Mouse (Mus musculus) E14TG2a.4 (cell line): ENCODE data around the gene Tspan7.

ENCODE experiments used
- CTCF ChIP-seq: conservative IDR thresholded peaks from 2 replicates; pipeline ENCODE4 v1.5.1; 2014; ENCODE audit warnings: low read length
- NANOG ChIP-seq: IDR thresholded peaks from 2 replicates; pipeline ENCODE4 v1.6.1; 2014; ENCODE audit warnings: borderline replicate concordance, low read length, mixed read lengths
- POU5F1 ChIP-seq: IDR thresholded peaks from 2 replicates; pipeline ENCODE4 v1.6.1; 2014; ENCODE audit warnings: low read length, borderline replicate concordance

GRCm38 (mm10) chrX:10535450-10535849, 50.5 kb downstream of the Tspan7 start:
- TF ChIP-seq CTCF, result no peak
- TF ChIP-seq POU5F1, result no peak
- TF ChIP-seq NANOG, result no peak
